Mouse (Mus musculus) neural tube, embryonic 11.5 days (tissue): ENCODE measurements at regions not wholly inside any gene's neighbourhood (a gene's known extent, or its start where the extent isn't known, plus 50 kb on each side); places are given as distances from the start of the nearest gene placed in this dataset.

Experiments used
- ATAC-seq: fragments of 200-750 bp; cut with Nextera tagmentation; 2 replicates; pipeline ENCODE4 v1.8.0; 2017; ENCODE audit warnings: moderate number of reproducible peaks, mild to moderate bottlenecking, moderate TSS enrichment, moderate library complexity; ENCODE audit not compliant: insufficient read depth, low FRiP score, low TSS enrichment
- DNase-seq: peaks from one replicate; pipeline ENCODE4 v3.0.0-alpha.2; 2015; ENCODE audit warnings: low spot score
- H3K27ac ChIP-seq: fragments of 300-500 bp; sonication (generic); 2 replicates; pipeline ENCODE4 v1.5.1; 2014; ENCODE audit warnings: low read depth, mild to moderate bottlenecking, low read length
- H3K27me3 ChIP-seq: fragments of 300-500 bp; sonication (generic); 2 replicates; pipeline ENCODE4 v1.6.1; 2014; ENCODE audit warnings: mild to moderate bottlenecking, low read length, mixed read lengths; ENCODE audit not compliant: control insufficient read depth, insufficient read depth
- H3K36me3 ChIP-seq: fragments of 300-500 bp; sonication (generic); 2 replicates; pipeline ENCODE4 v1.6.1; 2014; ENCODE audit warnings: mild to moderate bottlenecking, low read length, moderate library complexity, mixed read lengths; ENCODE audit not compliant: control insufficient read depth, insufficient read depth
- H3K4me1 ChIP-seq: fragments of 300-500 bp; sonication (generic); 2 replicates; pipeline ENCODE4 v1.6.1; 2014; ENCODE audit warnings: low read length, mixed read lengths; ENCODE audit not compliant: control insufficient read depth, insufficient read depth
- H3K4me2 ChIP-seq: fragments of 300-500 bp; sonication (generic); 2 replicates; pipeline ENCODE4 v1.6.1; 2014; ENCODE audit warnings: low read depth, mild to moderate bottlenecking, moderate library complexity
- H3K4me3 ChIP-seq: fragments of 300-500 bp; sonication (generic); 2 replicates; pipeline ENCODE4 v1.5.1; 2014; ENCODE audit warnings: low read depth, low read length
- H3K9ac ChIP-seq: fragments of 300-500 bp; sonication (generic); 2 replicates; pipeline ENCODE4 v1.6.1; 2014; ENCODE audit warnings: mild to moderate bottlenecking, low read length
- H3K9me3 ChIP-seq: fragments of 300-500 bp; sonication (generic); 2 replicates; pipeline ENCODE4 v1.6.1; 2016; ENCODE audit warnings: low read length; ENCODE audit not compliant: control insufficient read depth
- WGBS: fragments of 180-500 bp; shearing (Covaris S2); extraction: QIAGEN DNeasy Blood & Tissue Kit; methylation state at CpG from one replicate; pipeline ENCODE4 v1.1.7; 2014; 5-methylcytosine and 5-hydroxymethylcytosine counted together

GRCm38 (mm10) chr12:9237538-9237937 lies 207.7 kb downstream of the Ttc32 start:
- Histone ChIP-seq H3K36me3 (no peaks in the 10 kb centered on the region), H3K9ac (no peak overlapping the region), H3K9me3 (no peaks in the 10 kb centered on the region), H3K4me2 (no peak overlapping the region), H3K27ac (no peak overlapping the region), H3K4me3 (no peak overlapping the region), H3K4me1 (no peaks in the 10 kb centered on the region), H3K27me3 (no peaks in the 10 kb centered on the region)
- DNase-seq (no peak), ATAC-seq (no peak)
- WGBS, result 61% methylated on average over 6 of the region's 6 CpGs

GRCm38 (mm10) chr12:9237955-9238354 lies 208.2 kb downstream of the Ttc32 start:
- Histone ChIP-seq H3K9me3 (no peaks in the 10 kb centered on the region), H3K4me1 (no peaks in the 10 kb centered on the region), H3K4me3 (no peak overlapping the region), H3K9ac (no peak overlapping the region), H3K27ac (no peak overlapping the region), H3K27me3 (no peaks in the 10 kb centered on the region), H3K36me3 (no peaks in the 10 kb centered on the region), H3K4me2 (no peak overlapping the region)
- DNase-seq (no peak), ATAC-seq (no peak)
- WGBS, result 89% methylated on average over 1 of the region's 1 CpGs

GRCm38 (mm10) chr12:9247506-9247905 lies 217.7 kb downstream of the Ttc32 start:
- no peak overlapping the region for H3K4me3 ChIP-seq
- 82% methylated on average over 5 of the region's 5 CpGs for WGBS
- H3K4me1 ChIP-seq, result no peaks in the 10 kb centered on the region
- H3K36me3 ChIP-seq, result no peaks in the 10 kb centered on the region
- no peak overlapping the region for H3K9ac ChIP-seq
- H3K4me2 ChIP-seq, result no peak overlapping the region
- H3K27ac ChIP-seq, result no peak overlapping the region
- H3K9me3 ChIP-seq, result no peaks in the 10 kb centered on the region
- ATAC-seq (no peak), DNase-seq (no peak)
- no peaks in the 10 kb centered on the region for H3K27me3 ChIP-seq

GRCm38 (mm10) chr12:9251772-9252171 lies 222.0 kb downstream of the Ttc32 start:
- Histone ChIP-seq H3K9me3 (no peaks in the 10 kb centered on the region), H3K9ac (no peak overlapping the region), H3K36me3 (no peaks in the 10 kb centered on the region), H3K4me2 (no peak overlapping the region), H3K27ac (no peak overlapping the region), H3K4me3 (no peak overlapping the region), H3K27me3 (no peaks in the 10 kb centered on the region), H3K4me1 (no peaks in the 10 kb centered on the region)
- ATAC-seq (peak; percentile 65; the same call in 1 of the 2 replicates), DNase-seq (peak; percentile 53)
- WGBS, result 33% methylated on average over 5 of the region's 5 CpGs

GRCm38 (mm10) chr12:9253306-9254074 lies 223.7 kb downstream of the Ttc32 start:
- Histone ChIP-seq H3K27ac (no peak overlapping the region), H3K36me3 (no peaks in the 10 kb centered on the region), H3K4me2 (0 out of 2 replicates have a peak overlapping the region, but pooled peaks have one; percentile 7), H3K9ac (no peak overlapping the region), H3K4me3 (no peak overlapping the region), H3K4me1 (no peaks in the 10 kb centered on the region), H3K27me3 (no peaks in the 10 kb centered on the region), H3K9me3 (no peaks in the 10 kb centered on the region)
- ATAC-seq (no peak), DNase-seq (no peak)
- WGBS, result 12% methylated on average over 19 of the region's 19 CpGs

- H3K9ac ChIP-seq, result no peak overlapping the region
- H3K36me3 ChIP-seq, result no peaks in the 10 kb centered on the region
- no peaks in the 10 kb centered on the region for H3K27me3 ChIP-seq
- DNase-seq (no peak), ATAC-seq (no peak)
- no peak overlapping the region for H3K4me2 ChIP-seq
- WGBS, result 42% methylated on average over 6 of the region's 6 CpGs
- H3K4me1 ChIP-seq, result no peaks in the 10 kb centered on the region
- H3K4me3 ChIP-seq, result no peak overlapping the region
- no peaks in the 10 kb centered on the region for H3K9me3 ChIP-seq
- no peak overlapping the region for H3K27ac ChIP-seq
These were observed 224.6 kb downstream of the Ttc32 start for GRCm38 (mm10) chr12:9254301-9254860.

GRCm38 (mm10) chr12:9255661-9256486 lies 226.1 kb downstream of the Ttc32 start:
- ATAC-seq (no peak), DNase-seq (no peak)
- no peak overlapping the region for H3K27ac ChIP-seq
- H3K27me3 ChIP-seq, result no peaks in the 10 kb centered on the region
- no peaks in the 10 kb centered on the region for H3K36me3 ChIP-seq
- no peaks in the 10 kb centered on the region for H3K9me3 ChIP-seq
- no peak overlapping the region for H3K4me2 ChIP-seq
- no peaks in the 10 kb centered on the region for H3K4me1 ChIP-seq
- H3K9ac ChIP-seq, result no peak overlapping the region
- 81% methylated on average over 10 of the region's 10 CpGs for WGBS
- H3K4me3 ChIP-seq, result no peak overlapping the region

- Histone ChIP-seq H3K36me3 (no peaks in the 10 kb centered on the region), H3K27me3 (no peaks in the 10 kb centered on the region), H3K4me3 (no peak overlapping the region), H3K4me1 (no peaks in the 10 kb centered on the region), H3K9me3 (no peaks in the 10 kb centered on the region), H3K4me2 (no peak overlapping the region), H3K27ac (no peak overlapping the region), H3K9ac (no peak overlapping the region)
- DNase-seq (no peak), ATAC-seq (no peak)
These were observed 226.7 kb downstream of the Ttc32 start for GRCm38 (mm10) chr12:9256487-9256820.
